Mouse (Mus musculus) 3134 (cell line): ENCODE results near the gene Zfp445.
"Not testable (repeated sequence)": the region's sequence is repeated elsewhere in the genome, so short reads cannot be mapped to it uniquely, and the experiment has no call there.

Experiments used
- DNase-seq: peaks from one replicate; pipeline ENCODE4 v3.0.0-alpha.2; 2011; ENCODE audit warnings: low spot score; ENCODE audit not compliant: insufficient read length; ENCODE audit errors: extremely low read depth

Gene Zfp445

DNA sequence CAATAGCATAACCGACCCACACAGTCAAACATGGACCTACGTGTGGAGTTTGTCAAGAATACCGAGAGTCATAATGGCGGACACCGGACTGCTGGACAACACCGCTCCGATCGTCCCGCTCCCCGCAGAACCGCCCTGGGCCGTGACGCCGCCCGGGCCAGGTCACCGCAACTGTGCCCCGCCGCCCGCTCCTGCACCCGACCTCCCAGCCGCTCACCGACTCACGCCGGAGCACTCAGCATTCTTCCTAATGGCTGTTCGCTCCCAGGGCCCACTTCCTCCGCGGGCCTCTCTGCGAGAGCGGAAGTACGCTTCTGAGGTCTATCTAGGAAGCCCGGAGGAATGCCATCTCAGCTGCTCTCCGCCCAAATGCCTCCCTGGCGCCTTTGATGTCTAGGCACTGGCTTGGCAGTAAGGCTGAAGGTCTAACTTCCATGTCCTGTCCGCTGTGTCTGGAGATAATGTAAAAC lies at the start of gene Zfp445:
TSS of gene Zfp445 (minus strand) at position 310 of the 470 bp plus-strand sequence.
- peak; percentile 89 for DNase-seq

- peak; percentile 5 for DNase-seq
These were observed 37.1 kb upstream of the Zfp445 start for GRCm38 (mm10) chr9:122902717-122903535.

GRCm38 (mm10) chr9:122901047-122901446 lies 35.2 kb upstream of the Zfp445 start:
- no peak for DNase-seq

GRCm38 (mm10) chr9:122886372-122887179 lies 20.8 kb upstream of the Zfp445 start:
- DNase-seq = peak; percentile 14

- no peak for DNase-seq
These were observed 19.6 kb upstream of the Zfp445 start, which contains the start of gene Zkscan7 for GRCm38 (mm10) chr9:122885385-122885784. Gene Zkscan7 (plus strand): TSS chr9:122885685.

DNA sequence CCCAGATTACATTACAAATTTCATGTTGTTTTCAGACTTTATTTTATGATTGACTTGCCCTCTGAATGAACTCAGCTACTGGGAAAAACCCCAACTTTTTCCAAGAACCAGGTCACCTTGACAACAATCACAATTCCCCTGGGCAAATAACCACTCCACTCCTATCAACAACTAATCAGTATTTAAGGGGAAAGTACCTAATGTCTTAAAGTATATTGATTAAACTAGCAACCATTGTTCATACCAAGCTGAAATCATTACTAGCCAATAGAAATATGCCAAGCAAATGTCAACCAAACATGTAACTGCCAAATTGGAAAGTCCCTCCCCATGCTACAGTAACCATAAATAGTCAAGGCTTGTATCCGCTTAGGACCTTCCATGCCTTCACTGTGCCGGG lies 9.3 kb upstream of the Zfp445 start:
- DNase-seq = no peak

GRCm38 (mm10) chr9:122874653-122875052 lies 8.8 kb upstream of the Zfp445 start:
- DNase-seq = no peak

DNA sequence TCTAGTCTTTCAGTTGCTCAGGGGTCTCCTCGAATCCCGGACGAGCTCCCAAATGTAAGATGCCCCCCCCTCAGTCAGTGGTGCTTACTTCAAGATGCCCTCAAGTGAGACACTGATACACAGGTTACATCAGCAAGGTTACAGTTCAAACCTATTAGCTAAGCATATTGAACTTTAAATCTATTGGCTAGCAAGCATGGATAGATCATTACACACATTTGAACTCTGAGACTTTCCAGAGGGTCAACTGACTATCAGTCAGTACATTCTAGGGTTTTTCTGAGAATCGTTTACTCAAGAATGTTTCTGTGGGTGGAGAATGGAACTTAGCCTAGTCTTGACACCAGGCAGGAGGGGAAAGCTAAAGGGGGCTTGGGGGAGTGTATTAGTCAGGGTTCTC lies 6.8 kb upstream of the Zfp445 start:
- no peak for DNase-seq

- DNase-seq = no peak
These were observed 386 bp upstream of the Zfp445 start for GRCm38 (mm10) chr9:122866192-122866591.

DNA sequence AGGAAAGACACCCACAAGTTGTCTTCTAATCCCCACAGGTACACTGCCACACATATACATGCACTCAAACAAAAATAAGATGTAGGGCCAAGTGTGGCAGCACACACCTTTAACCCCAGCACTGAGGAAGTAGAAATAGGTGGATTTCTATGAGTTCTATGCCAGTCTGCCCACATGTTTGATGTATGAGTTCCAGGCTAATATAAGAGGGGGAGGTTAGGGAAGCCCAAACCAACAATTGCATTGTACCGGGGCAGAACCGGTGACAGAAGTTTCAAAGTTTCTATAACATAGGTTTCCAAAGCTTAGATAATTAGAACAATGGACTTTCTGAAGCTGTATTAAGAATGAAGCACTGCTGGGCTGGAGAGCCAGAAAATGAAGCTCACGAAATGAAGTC lies 958 bp downstream of the Zfp445 start:
- no peak for DNase-seq

GRCm38 (mm10) chr9:122863731-122864130 lies 2.1 kb downstream of the Zfp445 start:
- no peak for DNase-seq

- DNase-seq = no peak
These were observed 5.1 kb downstream of the Zfp445 start for GRCm38 (mm10) chr9:122860752-122861151.

DNA sequence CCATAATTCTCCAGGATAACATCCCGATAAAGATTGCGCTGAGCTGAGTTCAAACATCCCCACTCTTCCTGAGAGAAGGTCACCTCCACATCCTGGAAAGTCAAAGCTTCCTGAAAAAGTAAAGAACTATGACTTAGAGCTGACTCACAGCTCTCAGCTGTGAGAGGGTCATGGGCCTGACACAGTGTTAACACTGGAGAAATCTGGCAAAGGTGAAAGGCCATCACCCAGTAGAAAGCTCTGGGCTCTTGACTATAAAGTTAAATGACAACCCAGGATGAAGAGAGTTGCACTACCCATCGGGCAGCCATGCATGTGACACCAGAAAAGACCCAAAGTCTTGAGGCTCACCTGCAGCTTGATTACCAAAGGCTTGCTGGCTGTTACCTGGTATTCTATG lies 9.1 kb downstream of the Zfp445 start:
- DNase-seq = no peak

DNA sequence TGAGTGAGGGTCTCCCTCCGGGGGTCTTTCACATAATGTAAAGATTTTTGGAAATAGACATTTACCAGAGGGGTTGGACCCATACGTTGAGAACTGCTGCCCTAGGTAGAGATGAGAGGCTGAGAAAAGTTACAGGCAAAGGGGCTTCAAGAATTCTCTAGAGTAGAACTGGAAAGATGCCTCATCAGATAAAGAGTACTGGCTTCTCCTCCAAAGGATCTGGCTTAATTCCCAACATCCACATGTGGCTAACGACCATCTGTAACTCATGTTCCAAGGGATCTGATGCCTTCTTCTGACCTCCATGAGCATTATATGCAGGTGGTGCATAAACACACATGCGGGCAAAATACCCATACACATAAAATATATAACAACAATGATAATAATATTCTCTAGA lies 10.2 kb downstream of the Zfp445 start:
- DNase-seq = no peak

- not testable (repeated sequence) for DNase-seq
These were observed 10.7 kb downstream of the Zfp445 start for GRCm38 (mm10) chr9:122855141-122855540.

DNA sequence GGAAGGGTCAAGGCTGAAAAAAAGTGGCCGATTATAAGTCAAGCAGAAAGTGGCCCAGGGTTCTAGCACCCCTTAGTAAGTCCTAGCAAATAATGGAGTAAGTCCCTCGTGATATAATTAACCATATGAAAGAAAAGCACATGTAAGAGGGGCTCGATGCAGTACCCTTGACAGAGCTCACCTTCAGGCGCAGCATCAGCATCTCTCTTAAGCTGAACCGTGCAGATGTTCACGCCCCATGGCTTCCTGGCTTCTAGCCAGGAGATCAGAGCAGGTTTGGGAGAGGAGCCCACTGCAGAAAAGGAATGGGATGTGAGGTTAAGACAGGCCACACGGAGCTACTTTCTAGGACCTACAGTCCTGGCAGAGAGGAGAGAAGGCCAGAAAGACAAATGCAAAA lies 11.3 kb downstream of the Zfp445 start:
- DNase-seq = no peak

DNA sequence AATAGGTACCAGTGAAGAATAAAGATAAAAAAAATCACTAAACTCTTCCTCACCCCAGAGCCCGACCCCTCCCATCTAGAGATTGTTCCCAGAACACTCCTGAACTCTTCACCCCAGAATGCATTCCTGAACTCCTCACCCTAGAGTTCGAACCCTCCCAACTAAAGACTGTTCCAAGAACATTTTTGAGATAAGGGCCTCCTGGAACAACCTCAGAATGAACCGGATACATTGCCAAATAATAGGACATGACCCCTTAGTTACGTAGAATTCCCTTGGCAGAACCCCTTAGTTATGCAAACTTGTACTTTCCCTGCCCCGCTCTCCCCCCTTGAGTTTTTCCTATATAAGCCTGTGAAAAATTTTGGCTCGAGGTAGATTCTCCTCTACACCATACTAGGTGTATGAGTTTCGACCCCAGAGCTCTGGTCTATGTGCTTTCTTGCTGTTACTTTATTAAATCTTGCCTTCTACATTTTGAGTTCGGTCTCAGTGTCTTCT lies 17.9 kb downstream of the Zfp445 start:
- not testable (repeated sequence) for DNase-seq

DNA sequence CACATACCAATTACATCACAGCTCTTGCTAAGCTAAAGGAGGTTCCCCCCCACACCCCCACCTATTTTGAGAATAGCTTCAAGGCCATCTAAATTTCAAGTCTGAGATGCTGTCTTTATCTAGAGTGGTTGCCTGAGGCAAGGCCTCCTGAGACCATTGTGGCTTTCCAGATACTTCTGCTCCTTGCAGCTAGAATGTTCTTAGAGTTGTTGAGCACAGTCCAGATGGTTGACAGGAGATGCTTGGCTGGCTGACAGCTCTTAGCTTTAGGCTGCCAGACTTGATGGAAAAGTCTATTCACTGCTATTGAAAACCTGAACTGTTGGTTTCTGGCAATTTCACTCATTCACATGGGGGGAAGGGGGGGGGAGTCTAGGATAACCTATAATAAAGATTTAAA lies 19.6 kb downstream of the Zfp445 start:
- DNase-seq = no peak

DNA sequence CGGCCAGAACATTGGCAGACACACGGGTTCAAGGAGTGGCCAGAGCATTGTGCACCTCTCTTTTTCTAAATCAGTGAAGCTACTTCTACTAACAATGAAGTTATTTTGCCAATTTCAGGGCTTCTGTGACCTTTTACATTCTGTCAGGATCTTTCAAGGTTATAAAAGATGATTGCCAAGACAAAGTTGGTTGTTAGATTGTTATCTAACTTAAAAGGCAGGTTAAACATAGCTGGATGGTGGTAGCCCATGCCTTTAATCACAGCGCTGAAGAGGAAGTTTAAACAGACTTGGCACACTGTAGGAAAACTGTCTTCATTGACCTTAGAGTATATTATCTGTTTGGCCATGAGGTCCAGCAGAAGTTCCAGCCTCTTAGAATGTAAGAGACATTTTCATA lies 20.2 kb downstream of the Zfp445 start:
- DNase-seq = no peak

- DNase-seq = no peak
These were observed 22.0 kb downstream of the Zfp445 start, which contains the start of gene Gm35549 for GRCm38 (mm10) chr9:122843760-122844159. Gene Gm35549 (minus strand): TSS chr9:122844035.

DNA sequence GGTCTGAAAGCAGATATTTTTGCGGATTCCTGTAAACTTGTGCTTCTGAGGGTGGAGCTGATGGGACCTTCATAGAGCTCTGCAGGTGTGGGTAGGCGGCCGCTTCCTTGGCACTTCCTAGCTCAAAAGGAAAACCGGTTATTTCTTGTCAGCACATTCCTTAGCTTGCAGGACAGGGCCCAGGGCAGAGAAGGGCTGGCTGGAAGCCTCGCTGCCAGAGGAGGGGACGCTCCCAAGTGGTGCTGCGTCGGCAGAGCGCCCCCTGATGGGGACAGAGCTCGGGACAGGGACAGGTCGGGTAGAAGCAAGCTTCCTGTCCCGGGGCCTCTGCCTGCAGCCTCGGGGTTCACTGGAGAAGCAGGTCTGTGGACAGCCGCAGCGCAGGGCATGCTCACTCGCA lies 28.1 kb downstream of the Zfp445 start:
- DNase-seq = peak; percentile 13
